Mouse (Mus musculus) adrenal gland, postnatal 36 days (tissue): ENCODE results near the gene Aqr. TPM values are rescaled to one million over a fixed set of nuclear protein-coding genes. Genes with fewer than 3 reads are reported as not detected.
A peak's percentile ranks its signal among the peaks of the same experiment; 100 is the strongest.
"Not testable (repeated sequence)": the region's sequence is repeated elsewhere in the genome, so short reads cannot be mapped to it uniquely, and the experiment has no call there.

Experiments used
- DNase-seq, 2 experiments: peaks; one replicate each; pipeline ENCODE4 v3.0.0; 2021; ENCODE audit warnings: mixed read lengths in 1 of 2
- long read RNA-seq, 2 experiments: library from polyadenylated mRNA; stranded (forward); transcript quantifications; one replicate each; pipeline ENCODE4 v2.0.0; 2021; ENCODE audit warnings: borderline sequencing depth in 2 of 2
- total RNA-seq, 2 experiments: library from RNA; stranded (reverse); gene quantifications; 2 replicates each; pipeline ENCODE4 v1.2.3; 2021

Aqr gene
- total RNA-seq, result 10 to 100 TPM; 35.8 to 40.0 TPM
- long read RNA-seq, experiment 1, full-length matches to known transcripts, result 1 of 5 reads
- long read RNA-seq, experiment 1, partial matches to known transcripts, result 2 of 5 reads
- long read RNA-seq, experiment 1, other reads (novel, unspliced or antisense), result 2 of 5 reads
- long read RNA-seq, experiment 2, full-length matches to known transcripts, result 1 of 3 reads
- long read RNA-seq, experiment 2, partial matches to known transcripts, result 2 of 3 reads
- long read RNA-seq, experiment 2, other reads (novel, unspliced or antisense), result 0 of 3 reads

GRCm38 (mm10) chr2:114186924-114187323 is at the start of gene Aqr:
Gene Aqr, minus strand, starts transcription at chr2:114187024.
- not testable (repeated sequence) for DNase-seq

GRCm38 (mm10) chr2:114236566-114236965 is 49.7 kb upstream of the Aqr start:
- DNase-seq, result no peak

- DNase-seq, result no peak
Observed at GRCm38 (mm10) chr2:114235584-114235983, 48.8 kb upstream of the Aqr start.

- DNase-seq, result no peak
Observed at GRCm38 (mm10) chr2:114231248-114231647, 44.4 kb upstream of the Aqr start.

GRCm38 (mm10) chr2:114228672-114229071 is 41.8 kb upstream of the Aqr start:
- DNase-seq, result no peak

GRCm38 (mm10) chr2:114205036-114205435 is 18.2 kb upstream of the Aqr start:
- DNase-seq, result peak in 1 of 2 experiments; percentile 11

GRCm38 (mm10) chr2:114201574-114201973 is 14.8 kb upstream of the Aqr start:
- no peak for DNase-seq

GRCm38 (mm10) chr2:114200932-114201559 is 14.2 kb upstream of the Aqr start, which contains the start of gene Zfp770:
Gene Zfp770, minus strand, starts transcription at chr2:114201469.
- DNase-seq, result peak; percentile 75 to 81

GRCm38 (mm10) chr2:114196421-114196820 is 9.6 kb upstream of the Aqr start:
- DNase-seq, result no peak

- DNase-seq, result no peak
Observed at GRCm38 (mm10) chr2:114177802-114178733, 8.8 kb downstream of the Aqr start.

GRCm38 (mm10) chr2:114174651-114175484 is 12.0 kb downstream of the Aqr start:
- DNase-seq, result peak; percentile 85 to 87

- DNase-seq, result no peak
Observed at GRCm38 (mm10) chr2:114173248-114173647, 13.6 kb downstream of the Aqr start.

GRCm38 (mm10) chr2:114167837-114168236 is 19.0 kb downstream of the Aqr start:
- DNase-seq, result no peak

- DNase-seq, result no peak
Observed at GRCm38 (mm10) chr2:114161978-114162377, 24.8 kb downstream of the Aqr start.

GRCm38 (mm10) chr2:114157345-114157744 is 29.5 kb downstream of the Aqr start:
- no peak for DNase-seq

- DNase-seq, result no peak
Observed at GRCm38 (mm10) chr2:114156639-114157038, 30.2 kb downstream of the Aqr start.

- no peak for DNase-seq
Observed at GRCm38 (mm10) chr2:114153247-114153646, 33.6 kb downstream of the Aqr start.

- DNase-seq, result no peak
Observed at GRCm38 (mm10) chr2:114146864-114147458, 39.9 kb downstream of the Aqr start.

GRCm38 (mm10) chr2:114145315-114145801 is 41.5 kb downstream of the Aqr start:
- DNase-seq, result peak; percentile 35 to 49

- DNase-seq, result no peak
Observed at GRCm38 (mm10) chr2:114144915-114145314, 41.9 kb downstream of the Aqr start.

GRCm38 (mm10) chr2:114143842-114144241 is 43.0 kb downstream of the Aqr start:
- no peak for DNase-seq
